Mouse (Mus musculus): ENCODE data around the gene BC049352.

- TF ChIP-seq CTCF (IDR thresholded peaks at IDR 0.05; ENCODE audit: insufficient read depth, low read length) (no peak), POLR2A (IDR thresholded peaks at IDR 0.05; ENCODE audit: borderline replicate concordance, extremely low read depth, low read depth, low read length) (no peak)
These were observed 70.2 kb downstream of the BC049352 start for GRCm38 (mm10) chr9:45251990-45252389.
